Mouse (Mus musculus): ENCODE results near the gene Ldlrad3. TPM values are rescaled to one million over a fixed set of nuclear protein-coding genes. Genes with fewer than 3 reads are reported as not detected.

The Ldlrad3 gene
- polyA plus RNA-seq, 1 experiment from 2014 or later: 11.7 TPM

DNA sequence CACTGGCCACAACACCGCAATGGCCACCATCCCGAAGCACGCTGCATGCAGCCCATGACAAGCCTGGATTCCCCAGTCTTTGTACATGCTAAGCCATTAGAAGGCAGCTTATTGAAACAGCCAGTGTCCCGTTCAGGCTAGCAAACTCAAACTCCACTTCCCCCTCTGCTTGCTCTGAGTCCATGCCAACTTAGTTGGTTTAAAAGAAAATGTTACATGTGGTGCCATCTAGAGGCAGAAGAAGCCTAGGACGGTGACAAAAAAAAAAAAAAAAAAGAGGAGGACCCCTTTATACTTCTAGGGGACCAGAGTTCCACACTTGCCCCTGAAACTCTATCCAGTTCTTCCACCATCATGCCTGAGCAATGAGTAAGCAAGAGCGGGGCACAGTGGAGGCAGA lies 78.9 kb downstream of the Ldlrad3 start:
- Histone ChIP-seq H3K4me2 (no peak overlapping the region), H3K9me3 (replicated peaks) (no peaks in the 10 kb centered on the region), H3K9ac (no peak overlapping the region), H3K27ac (no peak overlapping the region), H3K4me1 (replicated peaks) (peaks cover 15% of the 10 kb centered on the region), H3K4me3 (no peak overlapping the region), H3K36me3 (no peaks in the 10 kb centered on the region), H3K27me3 (no peaks in the 10 kb centered on the region)
- 65% methylated on average over 6 of the region's 6 CpGs for WGBS
- no peak for ATAC-seq (replicated peaks; ENCODE audit: insufficient number of reproducible peaks, insufficient read depth, low FRiP score, low read depth)

DNA sequence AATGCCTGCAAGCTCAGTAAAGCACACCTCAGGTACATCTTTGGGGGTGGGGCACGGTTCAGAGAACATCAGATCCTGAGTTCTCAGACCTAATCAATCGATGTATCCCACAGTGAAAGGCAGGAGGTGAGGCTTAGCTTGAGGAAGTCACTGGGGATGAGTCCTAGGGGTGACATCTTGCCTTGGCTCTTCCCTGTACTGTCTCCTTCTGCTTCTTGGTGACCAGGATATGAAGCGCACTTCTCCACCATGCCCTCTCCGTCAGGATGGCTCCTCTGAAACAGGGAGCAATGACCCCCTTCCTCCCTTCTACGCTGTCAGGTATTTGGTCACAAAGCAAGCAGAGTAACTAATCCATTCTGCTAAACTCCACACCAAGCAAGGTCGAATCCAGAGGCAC lies 79.5 kb downstream of the Ldlrad3 start:
- Histone ChIP-seq H3K4me2 (no peak overlapping the region), H3K4me3 (no peak overlapping the region), H3K9ac (no peak overlapping the region), H3K9me3 (replicated peaks) (no peaks in the 10 kb centered on the region), H3K27ac (no peak overlapping the region), H3K36me3 (no peaks in the 10 kb centered on the region), H3K4me1 (replicated peaks) (peaks cover 16% of the 10 kb centered on the region), H3K27me3 (no peaks in the 10 kb centered on the region)
- ATAC-seq (replicated peaks; ENCODE audit: insufficient number of reproducible peaks, insufficient read depth, low FRiP score, low read depth): no peak
- 87% methylated on average over 6 of the region's 6 CpGs for WGBS

DNA sequence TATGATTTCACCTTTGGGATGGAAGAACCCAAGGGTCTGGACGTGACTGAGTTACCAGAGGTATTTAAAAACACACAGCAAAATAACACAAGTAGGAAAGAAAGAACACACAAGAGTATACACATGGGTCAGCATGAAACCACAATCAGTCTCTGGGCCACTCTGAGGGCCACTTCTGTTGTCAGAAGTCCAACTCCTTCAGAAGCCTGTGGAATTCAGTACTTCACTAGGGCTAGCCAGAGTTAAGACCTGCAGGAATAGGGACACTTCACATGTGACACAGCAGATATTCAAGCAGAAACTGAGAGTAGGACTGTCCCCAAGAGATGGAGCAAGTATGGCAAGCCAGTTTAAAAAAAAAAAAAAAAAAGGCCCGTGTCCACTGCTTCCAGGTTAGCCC lies 80.7 kb downstream of the Ldlrad3 start:
- no peak overlapping the region for H3K4me2 ChIP-seq
- no peak overlapping the region for H3K4me3 ChIP-seq
- no peak overlapping the region for H3K9ac ChIP-seq
- no peaks in the 10 kb centered on the region for H3K36me3 ChIP-seq
- 81% methylated on average over 2 of the region's 2 CpGs for WGBS
- no peaks in the 10 kb centered on the region for H3K27me3 ChIP-seq
- no peak overlapping the region for H3K27ac ChIP-seq
- peaks cover 17% of the 10 kb centered on the region for H3K4me1 ChIP-seq (replicated peaks)
- ATAC-seq (replicated peaks; ENCODE audit: insufficient number of reproducible peaks, insufficient read depth, low FRiP score, low read depth): no peak
- no peaks in the 10 kb centered on the region for H3K9me3 ChIP-seq (replicated peaks)

DNA sequence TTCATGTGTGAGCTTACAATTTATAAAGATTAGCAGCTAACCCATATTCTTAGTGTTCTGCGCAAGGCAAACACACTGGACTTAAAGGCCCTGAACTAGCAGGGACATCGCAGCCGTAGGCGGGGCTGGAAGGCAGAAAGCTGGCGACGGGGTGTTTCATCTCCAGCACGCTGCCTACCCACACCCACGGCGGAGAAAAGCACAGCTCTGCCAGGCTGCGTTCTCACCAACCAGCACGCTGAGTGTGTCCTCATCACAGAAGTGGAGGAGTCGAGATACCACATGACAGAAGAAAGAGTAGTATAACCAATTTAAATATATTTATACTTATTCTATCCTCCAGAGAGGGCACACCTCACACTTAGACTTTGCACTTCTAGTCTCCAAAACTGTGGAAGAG lies 82.2 kb downstream of the Ldlrad3 start:
- H3K4me2 ChIP-seq: no peak overlapping the region
- H3K9me3 ChIP-seq (replicated peaks): no peaks in the 10 kb centered on the region
- no peaks in the 10 kb centered on the region for H3K27me3 ChIP-seq
- H3K27ac ChIP-seq: no peak overlapping the region
- H3K36me3 ChIP-seq: no peaks in the 10 kb centered on the region
- peaks cover 20% of the 10 kb centered on the region for H3K4me1 ChIP-seq (replicated peaks)
- no peak overlapping the region for H3K4me3 ChIP-seq
- no peak for ATAC-seq (replicated peaks; ENCODE audit: insufficient number of reproducible peaks, insufficient read depth, low FRiP score, low read depth)
- 84% methylated on average over 12 of the region's 12 CpGs for WGBS
- no peak overlapping the region for H3K9ac ChIP-seq

DNA sequence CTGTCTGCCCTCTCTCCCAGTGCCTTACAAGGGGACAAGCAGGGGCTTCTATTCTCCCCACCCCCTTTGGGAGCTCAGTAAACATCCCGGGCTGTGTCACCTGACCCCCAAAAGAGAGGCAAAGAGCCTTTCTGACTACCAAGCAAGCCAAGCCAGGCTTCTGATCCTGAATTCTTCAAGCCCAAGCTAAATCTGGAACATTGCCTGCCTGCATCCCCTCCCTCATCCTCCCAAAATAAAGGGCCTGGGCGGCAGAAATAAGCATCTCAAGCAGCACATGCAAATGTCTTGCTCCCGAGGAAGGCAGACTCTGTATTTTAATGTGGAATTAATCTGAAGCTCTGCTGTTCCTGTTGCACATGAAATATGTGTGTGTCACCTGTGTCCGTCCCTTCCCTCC lies 85.7 kb downstream of the Ldlrad3 start:
- Histone ChIP-seq H3K9me3 (replicated peaks) (no peaks in the 10 kb centered on the region), H3K9ac (no peak overlapping the region), H3K27me3 (no peaks in the 10 kb centered on the region), H3K4me2 (no peak overlapping the region), H3K4me1 (replicated peaks) (peaks cover 20% of the 10 kb centered on the region), H3K4me3 (no peak overlapping the region), H3K27ac (no peak overlapping the region), H3K36me3 (no peaks in the 10 kb centered on the region)
- no peak for ATAC-seq (replicated peaks; ENCODE audit: insufficient number of reproducible peaks, insufficient read depth, low FRiP score, low read depth)
- 47% methylated on average over 4 of the region's 4 CpGs for WGBS

DNA sequence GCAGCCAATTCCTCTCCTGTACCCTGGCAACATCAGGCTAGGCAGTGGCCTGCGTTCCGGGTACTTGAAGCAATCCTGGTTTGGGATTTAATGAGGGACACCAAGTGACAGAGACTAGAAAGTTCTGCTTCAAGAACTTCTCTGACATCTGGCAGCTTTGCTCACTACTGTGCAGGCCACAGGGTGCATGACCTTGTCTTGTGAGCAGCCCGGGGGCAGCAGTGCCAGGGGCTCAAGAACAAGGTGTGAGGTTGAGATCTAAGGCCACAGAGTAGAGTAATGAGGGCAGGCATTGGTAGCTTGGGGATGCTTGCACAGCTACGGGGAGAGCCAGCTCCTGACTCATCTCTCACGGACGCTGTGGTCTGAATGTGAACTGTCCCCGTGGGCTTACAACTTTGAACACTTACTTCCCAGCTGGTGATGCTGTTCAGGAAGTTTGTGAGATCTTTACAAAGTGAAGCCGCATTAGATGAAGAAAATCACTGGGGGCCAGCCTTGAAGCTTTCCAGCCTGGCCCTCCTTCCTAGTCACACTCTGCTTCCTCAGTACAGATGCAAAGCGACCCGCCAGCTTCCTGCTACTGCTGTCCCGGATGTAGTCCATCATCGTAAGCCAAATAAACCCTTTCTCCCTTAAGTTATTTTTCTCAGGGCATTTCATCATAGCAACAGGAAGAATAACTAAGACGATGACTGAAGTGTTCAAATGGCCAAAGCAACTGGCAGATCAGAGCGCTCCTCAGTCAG lies 86.3 kb downstream of the Ldlrad3 start:
- Histone ChIP-seq H3K9me3 (replicated peaks) (no peaks in the 10 kb centered on the region), H3K4me2 (no peak overlapping the region), H3K9ac (no peak overlapping the region), H3K36me3 (no peaks in the 10 kb centered on the region), H3K27me3 (no peaks in the 10 kb centered on the region), H3K4me3 (no peak overlapping the region), H3K4me1 (replicated peaks) (peaks cover 14% of the 10 kb centered on the region), H3K27ac (no peak overlapping the region)
- ATAC-seq (replicated peaks; ENCODE audit: insufficient number of reproducible peaks, insufficient read depth, low FRiP score, low read depth): no peak
- WGBS: 67% methylated on average over 14 of the region's 14 CpGs

DNA sequence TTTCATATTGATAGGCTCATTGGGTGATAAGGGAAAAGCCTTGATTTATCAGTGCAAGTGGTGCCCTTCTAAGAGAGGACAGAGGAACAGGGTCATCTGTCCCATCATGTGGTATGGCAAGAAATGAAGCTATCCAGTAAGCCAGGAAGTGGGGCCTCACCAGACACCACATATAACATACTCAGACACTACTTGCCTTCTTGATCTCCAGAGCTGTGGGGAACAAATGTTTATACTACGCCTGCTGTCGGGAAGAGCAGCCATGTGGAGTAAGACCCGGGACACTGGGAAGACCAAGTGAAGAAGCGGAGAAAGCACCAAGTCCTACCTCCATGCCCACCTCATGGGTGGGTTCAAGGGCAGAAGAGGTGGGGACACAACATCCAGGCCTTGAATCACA lies 86.9 kb downstream of the Ldlrad3 start:
- H3K27ac ChIP-seq: no peak overlapping the region
- no peak overlapping the region for H3K4me2 ChIP-seq

DNA sequence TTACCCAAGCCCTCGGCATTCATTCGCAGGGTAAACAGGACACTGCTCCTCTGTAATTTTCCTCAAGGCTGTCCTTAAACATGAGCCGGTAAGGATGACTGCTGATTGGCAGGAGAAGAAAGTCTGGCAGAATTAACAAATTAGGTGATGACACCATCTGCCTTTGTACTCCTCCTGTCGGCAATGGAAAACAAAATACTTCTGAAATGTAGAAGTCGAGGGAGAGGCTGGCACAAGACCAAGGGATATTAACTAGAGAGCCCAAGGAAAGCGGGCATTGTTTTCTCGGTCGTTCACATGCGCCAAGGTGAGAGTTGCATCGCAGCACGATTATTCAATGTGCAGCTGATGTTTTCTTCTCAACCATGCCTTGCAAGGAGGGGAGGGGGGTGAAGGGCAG lies 91.4 kb downstream of the Ldlrad3 start:
- 66% methylated on average over 11 of the region's 11 CpGs for WGBS
- ATAC-seq (replicated peaks; ENCODE audit: insufficient number of reproducible peaks, insufficient read depth, low FRiP score, low read depth): no peak
- no peaks in the 10 kb centered on the region for H3K36me3 ChIP-seq
- H3K4me2 ChIP-seq: no peak overlapping the region
- no peak overlapping the region for H3K9ac ChIP-seq
- H3K27me3 ChIP-seq: no peaks in the 10 kb centered on the region
- H3K4me3 ChIP-seq: no peak overlapping the region
- H3K4me1 ChIP-seq (replicated peaks): peaks cover 4% of the 10 kb centered on the region; the same call in 1 of the 2 replicates
- no peaks in the 10 kb centered on the region for H3K9me3 ChIP-seq (replicated peaks)
- H3K27ac ChIP-seq: no peak overlapping the region

More for the DNA sequence above, 86.9 kb downstream of the Ldlrad3 start:
- Histone ChIP-seq H3K4me3 (no peak overlapping the region), H3K4me1 (replicated peaks) (peaks cover 10% of the 10 kb centered on the region), H3K9me3 (replicated peaks) (no peaks in the 10 kb centered on the region), H3K27me3 (no peaks in the 10 kb centered on the region), H3K9ac (no peak overlapping the region), H3K36me3 (no peaks in the 10 kb centered on the region)
- ATAC-seq (replicated peaks; ENCODE audit: insufficient number of reproducible peaks, insufficient read depth, low FRiP score, low read depth): no peak
- 88% methylated on average over 4 of the region's 4 CpGs for whole genome bisulfite sequencing

DNA sequence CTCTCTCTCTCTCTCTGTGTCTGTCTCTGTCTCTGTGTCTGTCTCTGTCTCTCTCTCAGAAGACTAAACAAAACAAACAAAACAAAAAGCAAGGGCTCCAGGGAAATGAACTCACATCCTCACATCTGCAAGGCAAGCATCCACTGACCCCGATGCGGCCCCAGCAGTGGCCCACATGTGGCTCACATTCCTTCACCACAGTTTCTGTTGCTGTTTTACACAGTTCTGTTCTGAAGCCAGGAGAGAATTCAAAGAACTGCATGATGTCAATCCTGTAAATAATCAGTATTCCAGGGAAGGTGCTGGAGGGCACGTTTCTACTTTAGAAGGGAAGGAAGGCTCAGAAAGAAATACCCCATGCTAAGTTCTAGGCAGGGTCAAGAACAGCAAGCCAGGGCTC lies 91.9 kb downstream of the Ldlrad3 start:
- Histone ChIP-seq H3K4me2 (no peak overlapping the region), H3K9me3 (replicated peaks) (no peaks in the 10 kb centered on the region), H3K36me3 (no peaks in the 10 kb centered on the region), H3K4me3 (no peak overlapping the region), H3K9ac (no peak overlapping the region), H3K27me3 (no peaks in the 10 kb centered on the region), H3K27ac (no peak overlapping the region), H3K4me1 (replicated peaks) (peaks cover 4% of the 10 kb centered on the region; the same call in 1 of the 2 replicates)
- no peak for ATAC-seq (replicated peaks; ENCODE audit: insufficient number of reproducible peaks, insufficient read depth, low FRiP score, low read depth)
- WGBS: 73% methylated on average over 3 of the region's 3 CpGs

DNA sequence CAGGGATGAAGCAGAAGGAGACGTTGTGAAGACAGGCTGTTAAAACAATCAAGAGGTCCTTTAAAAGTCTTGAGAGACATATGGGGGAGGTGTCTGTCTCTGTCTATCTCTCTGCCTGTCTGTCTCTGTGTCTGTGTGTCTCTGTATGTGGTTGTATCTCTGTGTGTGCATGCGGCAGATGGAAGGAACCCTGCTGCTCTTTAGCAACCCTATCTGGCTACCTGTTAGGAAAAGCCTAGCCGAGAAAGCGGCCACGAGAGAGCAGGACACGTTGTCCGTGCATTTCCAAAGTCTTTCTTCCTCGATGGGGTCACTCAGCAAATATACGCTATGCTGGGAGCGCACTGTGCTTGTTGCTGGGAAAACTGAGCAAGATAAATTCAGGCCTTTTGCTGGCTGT lies 93.6 kb downstream of the Ldlrad3 start:
- Histone ChIP-seq H3K4me2 (no peak overlapping the region), H3K27me3 (no peaks in the 10 kb centered on the region), H3K27ac (no peak overlapping the region), H3K9me3 (replicated peaks) (no peaks in the 10 kb centered on the region), H3K4me1 (replicated peaks) (peaks cover 4% of the 10 kb centered on the region; the same call in 1 of the 2 replicates), H3K9ac (no peak overlapping the region), H3K4me3 (no peak overlapping the region), H3K36me3 (no peaks in the 10 kb centered on the region)
- no peak for ATAC-seq (replicated peaks; ENCODE audit: insufficient number of reproducible peaks, insufficient read depth, low FRiP score, low read depth)
- WGBS: 79% methylated on average over 10 of the region's 10 CpGs

DNA sequence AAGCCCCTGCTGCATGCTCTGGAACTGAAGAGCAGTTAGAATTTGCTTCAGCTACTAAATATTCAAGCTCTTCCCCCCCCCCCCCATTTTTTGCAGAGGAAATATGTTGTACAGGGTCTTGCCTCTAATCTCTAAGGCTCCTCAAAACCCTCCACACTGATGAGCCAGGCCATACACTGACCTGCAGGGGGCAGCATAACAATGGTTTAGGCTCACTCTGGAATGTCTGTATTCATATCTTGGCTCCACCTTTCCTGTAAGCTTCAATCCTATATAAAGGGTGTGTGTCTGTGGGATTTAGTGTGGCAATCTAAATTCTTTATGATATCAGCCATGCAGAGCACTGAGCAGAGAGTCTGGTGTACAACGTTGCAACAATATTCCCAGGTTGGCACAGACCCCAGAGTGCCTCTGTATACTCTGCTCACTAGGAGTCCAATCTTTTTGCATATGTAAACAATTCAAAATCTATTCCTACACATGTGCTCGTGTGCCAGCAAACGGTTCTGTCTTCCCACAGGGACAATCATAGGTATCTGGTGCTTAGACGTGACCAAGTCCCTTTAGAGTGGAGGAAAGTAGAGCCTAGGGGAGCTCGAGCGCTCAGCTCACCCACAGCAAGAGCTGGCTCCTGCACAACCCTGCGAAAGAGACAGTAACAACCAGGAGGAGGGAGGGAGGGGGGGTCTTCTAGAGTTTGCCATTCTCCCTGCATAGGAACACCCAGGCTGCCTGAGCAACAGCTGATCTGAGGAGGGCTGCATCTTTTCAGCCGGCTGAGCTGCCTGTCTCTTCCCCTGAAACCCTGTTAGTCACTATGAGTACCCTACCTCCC lies 94.5 kb downstream of the Ldlrad3 start:
- Histone ChIP-seq H3K27me3 (no peaks in the 10 kb centered on the region), H3K4me1 (replicated peaks) (peaks cover 4% of the 10 kb centered on the region; the same call in 1 of the 2 replicates), H3K4me3 (no peak overlapping the region), H3K4me2 (no peak overlapping the region), H3K27ac (no peak overlapping the region), H3K36me3 (no peaks in the 10 kb centered on the region), H3K9ac (no peak overlapping the region), H3K9me3 (replicated peaks) (no peaks in the 10 kb centered on the region)
- ATAC-seq (replicated peaks; ENCODE audit: insufficient number of reproducible peaks, insufficient read depth, low FRiP score, low read depth): peak; percentile 55; the same call in 1 of the 2 replicates
- WGBS: 45% methylated on average over 8 of the region's 8 CpGs

Measured in heart, embryonic 15.5 days (tissue).